Mouse (Mus musculus): ENCODE measurements around the gene Zfp827.

- TF ChIP-seq POLR2A (IDR thresholded peaks at IDR 0.05; ENCODE audit: insufficient read depth, low read depth, low read length), result no peak
- no peak for TF ChIP-seq CTCF (IDR thresholded peaks at IDR 0.05; ENCODE audit: insufficient read depth, low read depth, low read length)
Observed at GRCm38 (mm10) chr8:79164336-79164735, 136.1 kb downstream of the Zfp827 start.
